Mouse (Mus musculus) gastrocnemius, adult 18-20 months (tissue): ENCODE data around the gene Haao. TPM values are rescaled to one million over a fixed set of nuclear protein-coding genes. Genes with fewer than 3 reads are reported as not detected.

Experiments used
- DNase-seq: peaks from one replicate; pipeline ENCODE4 v3.0.0; 2021; ENCODE audit warnings: low spot score
- total RNA-seq, 2 experiments: library from RNA; stranded (reverse); gene quantifications; 2 replicates each; pipeline ENCODE4 v1.2.3; 2021

The Haao gene
- total RNA-seq, 2 experiments from 2014 or later = 0.38 TPM; not detected in 1

DNA sequence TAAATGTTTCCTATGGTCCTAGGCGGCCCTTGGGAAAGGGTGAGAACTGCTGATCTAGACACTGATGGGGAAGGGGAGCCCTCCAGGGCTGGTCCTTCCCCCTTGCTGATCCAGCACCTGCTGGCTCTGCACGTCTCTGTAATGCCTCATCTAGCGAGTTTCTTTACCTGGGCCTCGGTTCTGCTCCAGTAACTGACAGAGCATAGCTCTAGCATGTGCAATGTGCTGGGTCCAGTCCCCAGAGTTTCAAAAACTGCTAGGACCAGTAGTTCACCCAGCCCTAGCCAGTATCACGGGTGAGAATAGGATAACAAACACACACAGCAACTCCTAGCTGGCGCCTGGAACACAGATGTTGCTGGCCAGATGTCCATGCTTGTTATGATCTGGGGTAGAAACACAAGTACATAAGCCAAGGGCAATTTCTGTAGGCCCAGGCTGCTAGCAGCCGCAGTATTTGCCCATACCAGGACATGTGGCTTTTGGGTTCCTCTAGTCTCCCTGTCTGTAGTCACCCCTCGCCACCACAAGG is 10.0 kb downstream of the Haao start:
- DNase-seq = no peak

- DNase-seq = no peak
These were observed 11.7 kb downstream of the Haao start for GRCm38 (mm10) chr17:83836048-83836447.

DNA sequence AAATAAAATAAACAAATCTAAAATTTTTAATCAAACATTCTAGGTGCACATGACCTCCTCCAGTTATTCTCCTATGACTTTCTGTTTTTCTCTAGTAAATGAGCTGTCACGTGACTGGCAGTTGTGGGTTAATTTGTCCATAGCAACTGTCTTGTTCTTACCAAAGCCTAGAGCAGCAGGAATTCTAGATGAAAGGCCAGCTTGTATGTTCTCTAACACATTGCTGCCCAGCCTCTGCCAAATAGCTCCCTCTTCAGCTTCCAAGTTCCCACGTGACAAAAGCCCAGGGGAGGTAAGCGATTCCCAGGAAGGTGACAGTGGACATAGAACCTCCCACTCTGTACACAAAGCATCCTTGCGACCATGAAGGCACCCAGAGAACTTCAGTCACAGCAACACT is 13.6 kb downstream of the Haao start:
- DNase-seq = no peak

DNA sequence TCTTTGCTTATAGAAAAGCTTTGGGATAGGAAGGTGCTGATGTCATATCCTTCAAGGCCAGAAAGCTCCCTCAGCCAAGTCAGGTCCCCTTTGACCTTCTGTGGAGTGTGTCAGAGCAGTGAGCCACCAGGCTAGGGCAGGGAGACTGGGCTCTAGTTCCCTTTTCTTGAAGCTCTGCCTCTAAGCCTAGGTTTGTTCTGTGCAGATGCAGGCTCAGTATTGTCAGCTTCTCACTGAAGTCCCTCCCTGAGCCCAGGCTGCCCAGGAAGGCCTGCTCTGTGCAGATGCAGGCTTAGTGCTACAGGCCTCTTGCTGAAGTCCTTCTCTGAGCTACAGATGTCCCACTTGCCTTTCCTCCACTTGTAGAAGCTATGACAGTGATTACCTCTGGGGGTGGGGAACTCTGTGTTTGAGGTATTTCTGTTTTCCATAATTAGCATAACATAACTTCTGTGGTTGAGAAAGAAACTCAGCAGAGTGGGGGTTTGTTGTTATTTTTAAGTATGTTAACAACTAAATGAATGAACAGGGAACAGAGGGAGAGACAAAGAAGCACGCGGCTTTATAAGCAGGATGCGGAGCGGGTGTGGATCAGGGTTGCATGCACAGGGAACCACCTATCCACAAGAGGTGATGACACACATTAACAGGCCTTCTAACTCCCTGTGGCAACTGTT is 17.0 kb downstream of the Haao start:
- DNase-seq = no peak

GRCm38 (mm10) chr17:83829356-83829755 is 18.4 kb downstream of the Haao start:
- DNase-seq = no peak

- no peak for DNase-seq
These were observed 23.9 kb downstream of the Haao start for GRCm38 (mm10) chr17:83823835-83824234.

- no peak for DNase-seq
These were observed 25.9 kb downstream of the Haao start for GRCm38 (mm10) chr17:83821876-83822275.

GRCm38 (mm10) chr17:83820701-83821100 is 27.1 kb downstream of the Haao start:
- DNase-seq = no peak

DNA sequence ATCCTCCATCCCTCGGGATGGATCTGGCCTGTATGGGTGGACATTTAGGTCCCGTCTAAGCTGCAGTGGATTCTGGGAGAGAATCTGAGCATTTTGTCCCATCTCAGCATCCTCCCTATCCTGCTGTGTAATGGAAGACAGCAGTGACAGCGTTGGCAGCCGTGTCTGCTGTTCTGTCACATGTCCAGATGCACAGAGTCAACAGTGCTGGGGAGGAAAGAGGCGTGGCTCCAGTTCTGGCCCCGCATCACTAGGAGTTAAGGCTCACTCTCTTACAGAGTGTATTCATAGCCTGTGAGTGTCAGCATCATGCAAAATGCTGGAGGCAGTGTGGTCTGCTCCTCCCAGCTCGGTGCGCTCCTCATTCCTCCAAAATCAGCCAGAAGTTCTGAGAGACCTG is 28.3 kb downstream of the Haao start:
- no peak for DNase-seq

GRCm38 (mm10) chr17:83816996-83817395 is 30.8 kb downstream of the Haao start:
- no peak for DNase-seq

- DNase-seq = no peak
These were observed 34.7 kb downstream of the Haao start for GRCm38 (mm10) chr17:83813050-83813449.

GRCm38 (mm10) chr17:83812200-83812944 is 35.4 kb downstream of the Haao start:
- no peak for DNase-seq

DNA sequence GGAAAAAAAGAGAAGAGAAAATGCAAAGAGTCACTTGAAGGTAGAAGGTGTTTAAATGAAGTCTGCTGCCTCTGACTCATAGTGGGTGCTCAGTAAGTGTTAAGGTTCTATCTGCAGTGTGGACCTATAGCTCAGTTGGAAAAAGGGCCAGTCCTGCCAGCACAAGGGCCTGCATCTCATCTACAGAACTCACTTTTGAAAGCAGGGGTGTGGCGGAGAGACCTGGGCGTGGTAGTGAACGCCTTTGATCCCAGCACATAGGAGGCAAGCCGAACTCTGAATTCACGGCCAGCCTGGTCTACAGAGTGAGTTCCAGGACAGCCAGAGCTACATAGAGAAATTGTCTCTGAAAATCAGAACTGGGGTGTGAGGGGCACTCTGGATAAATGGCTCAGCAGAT is 37.5 kb downstream of the Haao start:
- no peak for DNase-seq

GRCm38 (mm10) chr17:83809197-83809829 is 38.5 kb downstream of the Haao start:
- no peak for DNase-seq

GRCm38 (mm10) chr17:83808476-83809098 is 39.2 kb downstream of the Haao start:
- no peak for DNase-seq

DNA sequence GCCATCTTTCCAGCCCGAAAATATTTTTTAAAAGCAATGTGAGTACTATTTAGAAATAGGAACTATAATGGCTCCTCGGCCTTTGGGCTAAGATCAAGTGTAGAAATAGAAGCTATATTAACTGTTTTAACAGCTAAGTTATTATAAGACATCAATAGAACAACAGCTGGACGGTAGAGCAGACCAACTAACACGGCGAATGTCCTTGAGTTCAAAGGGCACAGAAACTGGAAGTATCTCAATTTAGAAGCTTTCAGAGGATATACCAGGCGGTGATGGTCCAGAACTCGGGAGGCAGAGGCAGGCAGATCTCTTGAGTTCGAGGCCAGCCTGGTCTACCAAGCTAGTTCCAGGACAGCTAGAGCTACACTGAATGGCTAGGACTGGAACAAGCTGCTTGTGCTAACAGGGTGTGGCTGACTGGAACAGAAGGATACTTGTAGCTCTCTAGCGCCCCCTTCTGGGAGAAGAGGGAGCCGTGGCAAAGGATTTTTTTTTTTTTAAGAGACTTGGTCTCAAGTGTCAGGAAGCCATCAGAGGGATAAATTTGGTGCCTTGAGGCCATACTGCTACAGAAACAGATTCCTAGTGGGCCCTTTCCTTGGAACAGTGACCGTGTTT is 39.9 kb downstream of the Haao start:
- DNase-seq = peak; percentile 66

DNA sequence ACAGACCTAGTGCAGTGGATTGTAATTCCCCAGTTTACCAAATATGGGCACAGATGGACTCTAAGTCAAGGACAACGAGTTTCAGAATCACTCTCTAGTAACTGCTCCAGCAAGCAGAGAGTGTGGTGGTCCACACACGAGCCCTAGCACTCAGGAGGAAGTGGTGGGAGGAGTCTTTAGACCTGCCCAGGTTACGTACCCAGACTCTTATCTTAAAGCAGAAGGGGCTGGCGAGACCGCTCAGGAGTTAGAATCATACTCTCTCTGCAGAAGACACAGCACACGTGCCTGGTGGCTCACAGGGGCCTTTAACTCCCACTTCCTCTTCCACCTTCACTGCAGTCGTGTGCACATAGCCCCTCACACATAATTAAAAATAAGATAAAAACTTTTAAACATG is 40.4 kb downstream of the Haao start:
- no peak for DNase-seq

DNA sequence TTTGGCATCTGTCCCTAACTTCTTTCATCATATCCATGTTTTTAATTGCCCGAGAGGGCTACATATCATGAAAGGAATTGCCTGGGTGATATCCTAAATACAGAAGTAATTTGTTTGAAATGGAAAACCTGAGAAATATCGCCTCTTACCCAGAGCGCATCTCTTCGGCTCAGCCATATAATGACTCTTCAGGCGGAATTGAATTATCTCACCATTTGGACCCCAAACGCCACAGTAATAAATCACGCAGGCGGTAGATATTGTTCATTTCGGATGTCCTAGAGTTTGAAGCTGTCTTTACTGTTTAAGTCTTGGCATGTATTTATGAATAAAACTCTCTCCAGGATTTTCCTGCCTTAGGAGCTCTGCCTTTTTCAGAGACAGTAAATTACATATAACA is 42.7 kb downstream of the Haao start:
- no peak for DNase-seq

DNA sequence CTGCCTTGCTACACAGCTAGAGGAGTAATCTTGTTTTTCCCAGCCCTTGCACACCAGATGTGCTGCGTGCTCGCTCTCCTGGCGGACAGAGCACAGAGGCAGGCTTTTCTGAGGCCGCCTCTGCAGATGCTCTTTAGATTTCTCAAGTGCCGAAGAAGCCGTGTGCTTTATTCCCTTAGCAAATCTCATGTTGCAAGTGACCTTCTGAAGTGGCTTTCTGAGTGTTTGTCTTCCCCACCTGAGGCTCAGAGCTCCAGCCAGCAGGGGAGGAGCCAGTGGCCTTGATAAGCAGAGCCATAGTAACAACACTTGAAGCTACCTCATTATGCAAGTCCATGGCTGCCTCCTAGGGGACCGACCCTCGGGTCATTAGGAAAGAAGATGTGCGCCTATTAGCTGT is 43.8 kb downstream of the Haao start:
- DNase-seq = no peak

- no peak for DNase-seq
These were observed 48.2 kb downstream of the Haao start for GRCm38 (mm10) chr17:83799506-83800050.

DNA sequence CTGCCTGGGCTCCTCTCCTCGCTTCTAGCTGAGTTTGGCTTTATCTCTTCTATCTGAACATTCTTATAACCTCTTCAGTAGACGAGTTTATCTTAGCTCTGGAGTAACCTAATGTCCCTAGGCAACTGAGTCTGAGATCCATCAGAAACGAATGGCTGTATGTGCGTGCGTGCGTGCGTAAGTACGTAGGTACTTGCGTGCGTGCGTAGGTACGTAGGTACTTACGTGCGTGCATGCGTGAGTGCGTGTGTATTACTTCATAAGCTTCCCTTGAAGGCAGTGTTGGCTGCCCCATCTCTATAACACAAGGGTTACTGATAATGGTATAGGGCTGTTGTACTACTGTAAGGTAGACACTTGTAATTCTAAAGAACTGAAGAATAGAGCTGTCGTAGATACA is 52.6 kb downstream of the Haao start:
- no peak for DNase-seq
